Mouse (Mus musculus): ENCODE data around the gene Pbx3. TPM values are rescaled to one million over a fixed set of nuclear protein-coding genes. Genes with fewer than 3 reads are reported as not detected.
A peak's percentile ranks its signal among the peaks of the same experiment; 100 is the strongest.

Pbx3 gene
- polyA plus RNA-seq (2015; fragmentation: Nextera tagmentation; extraction: Ambion mirVana): 51.2 TPM in 2 replicates

- under 1% methylated on average over 66 of the region's 102 CpGs for WGBS
These were observed at the start of gene Pbx3 for GRCm38 (mm10) chr2:34372305-34373301. Pbx3 (minus strand) TSS chr2:34373142.

DNA sequence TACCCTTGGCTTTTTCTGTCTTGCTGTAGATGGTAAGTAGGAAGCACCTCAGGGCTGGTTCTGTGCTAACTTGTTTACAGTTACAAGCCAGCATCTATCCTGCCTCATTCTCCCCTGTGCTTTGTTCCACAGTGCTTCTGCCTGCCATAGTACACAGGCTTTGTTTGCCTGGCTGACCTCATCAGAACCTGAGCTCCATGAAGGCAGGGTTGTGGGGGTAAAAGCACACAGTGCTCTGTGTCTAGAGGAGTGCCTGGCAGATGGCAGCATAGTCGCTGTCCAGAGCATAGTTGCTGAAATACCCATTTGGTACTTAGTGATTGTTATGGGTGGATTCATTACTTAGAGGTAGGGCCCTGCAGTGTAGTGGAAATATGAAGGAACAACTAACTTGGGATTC lies 47.3 kb upstream of the Pbx3 start:
- Histone ChIP-seq H3K9ac (replicated peaks) (no peak overlapping the region), H3K27ac (replicated peaks) (no peak overlapping the region), H3K4me3 (no peak overlapping the region), H3K9me3 (no peaks in the 10 kb centered on the region), H3K27me3 (no peaks in the 10 kb centered on the region), H3K36me3 (no peaks in the 10 kb centered on the region), H3K4me1 (no peaks in the 10 kb centered on the region; the same call in 1 of the 2 replicates), H3K4me2 (replicated peaks) (no peak overlapping the region)
- 67% methylated on average over 1 of the region's 1 CpGs for WGBS
- ATAC-seq (replicated peaks): no peak

More at GRCm38 (mm10) chr2:34372305-34373301, at the start of gene Pbx3:
- Histone ChIP-seq H3K27ac (replicated peaks) (peak within 1 kb of the TSS; percentile 91), H3K4me3 (peak within 1 kb of the TSS; percentile 66), H3K4me1 (peaks cover 38% of the 10 kb centered on the region), H3K9ac (replicated peaks) (peak within 1 kb of the TSS; percentile 66), H3K4me2 (replicated peaks) (peak within 1 kb of the TSS; percentile 91), H3K27me3 (peaks cover 15% of the 10 kb centered on the region; the same call in 1 of the 2 replicates), H3K36me3 (no peaks in the 10 kb centered on the region), H3K9me3 (no peaks in the 10 kb centered on the region)
- peak; percentile 93 for ATAC-seq (replicated peaks)

DNA sequence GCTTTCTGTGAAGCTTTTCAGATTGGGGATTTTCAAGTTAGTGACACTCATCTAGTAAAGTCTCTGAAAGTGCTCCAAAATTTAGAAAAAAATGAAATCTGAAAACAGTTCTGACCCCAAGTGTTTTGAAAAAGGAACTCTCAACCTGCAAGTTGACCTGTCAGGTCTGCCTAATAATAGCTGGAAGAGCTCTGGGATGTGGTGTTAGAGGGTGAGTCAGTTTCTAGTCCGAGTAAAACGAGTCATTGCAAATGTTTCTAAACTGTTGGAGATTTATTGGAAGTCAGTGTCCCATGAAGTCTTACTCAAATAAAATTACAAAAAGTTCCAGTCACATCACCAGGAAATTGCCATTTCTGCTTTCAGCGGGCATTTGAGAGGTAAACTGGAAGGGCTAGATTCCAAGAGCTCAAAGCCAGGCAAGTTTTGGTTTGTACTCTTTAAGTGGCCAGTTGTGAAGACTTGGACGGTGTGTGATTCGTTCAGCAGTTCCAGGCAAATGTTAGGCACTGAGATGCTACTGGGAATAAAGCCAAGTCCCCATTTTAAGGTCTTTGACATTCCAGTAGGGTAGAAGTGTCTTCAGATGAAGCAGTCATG lies 36.9 kb upstream of the Pbx3 start:
- H3K9ac ChIP-seq (replicated peaks): no peak overlapping the region
- no peaks in the 10 kb centered on the region for H3K36me3 ChIP-seq
- no peak overlapping the region for H3K27ac ChIP-seq (replicated peaks)
- H3K4me3 ChIP-seq: no peak overlapping the region
- peaks cover 14% of the 10 kb centered on the region for H3K4me1 ChIP-seq
- H3K27me3 ChIP-seq: no peaks in the 10 kb centered on the region
- no peaks in the 10 kb centered on the region for H3K9me3 ChIP-seq
- no peak for ATAC-seq (replicated peaks)
- 78% methylated on average over 5 of the region's 5 CpGs for WGBS
- no peak overlapping the region for H3K4me2 ChIP-seq (replicated peaks)

- no peaks in the 10 kb centered on the region for H3K9me3 ChIP-seq
- 92% methylated on average over 10 of the region's 10 CpGs for WGBS
These were observed 35.4 kb upstream of the Pbx3 start for GRCm38 (mm10) chr2:34408341-34408740.

DNA sequence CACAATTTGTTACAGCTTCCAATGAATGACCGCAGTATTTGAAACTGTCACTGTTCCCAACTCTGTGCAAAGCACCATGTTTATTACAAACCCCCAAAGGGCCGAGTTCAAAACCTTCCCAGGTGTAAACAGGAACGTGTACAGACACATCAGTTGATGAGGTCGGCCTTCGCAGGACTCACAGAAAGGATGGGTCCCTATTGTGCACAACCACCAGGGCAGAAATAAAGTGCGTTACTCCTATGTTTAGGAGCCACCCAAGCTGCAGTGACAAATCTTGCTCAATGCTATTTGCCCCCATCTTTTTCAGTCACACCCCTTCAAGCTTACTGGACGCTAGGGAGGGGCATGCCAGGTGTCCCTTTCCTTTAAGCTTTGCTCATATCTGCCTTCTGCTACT lies 34.7 kb upstream of the Pbx3 start:
- Histone ChIP-seq H3K9me3 (no peaks in the 10 kb centered on the region), H3K4me1 (peaks cover 14% of the 10 kb centered on the region), H3K36me3 (no peaks in the 10 kb centered on the region), H3K27me3 (no peaks in the 10 kb centered on the region), H3K4me2 (replicated peaks) (peak overlapping the region; percentile 77), H3K4me3 (peak overlapping the region; percentile 88), H3K9ac (replicated peaks) (no peak overlapping the region), H3K27ac (replicated peaks) (no peak overlapping the region)
- WGBS: 25% methylated on average over 7 of the region's 7 CpGs
- ATAC-seq (replicated peaks): no peak

More at GRCm38 (mm10) chr2:34408341-34408740, 35.4 kb upstream of the Pbx3 start:
- Histone ChIP-seq H3K27me3 (no peaks in the 10 kb centered on the region), H3K9ac (replicated peaks) (no peak overlapping the region), H3K4me3 (no peak overlapping the region), H3K36me3 (no peaks in the 10 kb centered on the region), H3K4me1 (peaks cover 14% of the 10 kb centered on the region), H3K27ac (replicated peaks) (no peak overlapping the region), H3K4me2 (replicated peaks) (no peak overlapping the region)
- no peak for ATAC-seq (replicated peaks)

GRCm38 (mm10) chr2:34406601-34407464 lies 33.9 kb upstream of the Pbx3 start, which contains the start of gene Mapkap1:
Mapkap1 (plus strand) TSS chr2:34406771.
- WGBS: under 1% methylated on average over 68 of the region's 68 CpGs
- H3K9me3 ChIP-seq: no peaks in the 10 kb centered on the region
- peak; percentile 99 for ATAC-seq (replicated peaks)

GRCm38 (mm10) chr2:34399535-34399934 lies 26.6 kb upstream of the Pbx3 start:
- H3K27me3 ChIP-seq: no peaks in the 10 kb centered on the region
- WGBS: 38% methylated on average over 4 of the region's 4 CpGs
- no peak overlapping the region for H3K27ac ChIP-seq (replicated peaks)
- no peak overlapping the region for H3K4me2 ChIP-seq (replicated peaks)
- H3K4me1 ChIP-seq: no peaks in the 10 kb centered on the region
- no peaks in the 10 kb centered on the region for H3K9me3 ChIP-seq
- no peak for ATAC-seq (replicated peaks)
- H3K36me3 ChIP-seq: no peaks in the 10 kb centered on the region
- no peak overlapping the region for H3K4me3 ChIP-seq
- no peak overlapping the region for H3K9ac ChIP-seq (replicated peaks)

More at GRCm38 (mm10) chr2:34406601-34407464, 33.9 kb upstream of the Pbx3 start, which contains the start of gene Mapkap1:
- H3K9ac ChIP-seq (replicated peaks): peak within 1 kb of the TSS; percentile 82
- H3K4me1 ChIP-seq: peaks cover 14% of the 10 kb centered on the region
- H3K36me3 ChIP-seq: no peaks in the 10 kb centered on the region
- no peak within 1 kb of the TSS for H3K27ac ChIP-seq (replicated peaks)
- peak within 1 kb of the TSS; percentile 77 for H3K4me2 ChIP-seq (replicated peaks)
- no peaks in the 10 kb centered on the region for H3K27me3 ChIP-seq
- peak within 1 kb of the TSS; percentile 88 for H3K4me3 ChIP-seq

DNA sequence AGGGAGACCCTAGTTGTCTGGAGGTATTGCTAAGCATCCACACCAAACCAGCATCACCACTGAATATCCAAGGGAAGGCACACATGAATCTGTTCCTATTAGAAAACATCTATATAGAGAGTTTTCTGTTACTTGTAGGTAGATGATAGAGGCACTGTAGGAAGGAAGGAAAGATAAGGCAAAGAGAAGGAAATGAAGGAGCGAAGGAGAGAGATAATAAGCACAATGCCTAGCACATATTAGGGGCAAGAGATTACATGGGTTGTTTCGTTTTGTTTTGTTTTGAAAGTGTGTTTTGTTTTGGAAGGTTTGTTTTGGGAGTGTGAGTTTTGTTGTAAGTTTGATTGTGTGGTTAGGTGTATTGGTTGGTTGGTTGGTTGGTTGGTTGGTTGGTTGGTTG lies 6.0 kb upstream of the Pbx3 start:
- Histone ChIP-seq H3K27me3 (peaks cover 4% of the 10 kb centered on the region; the same call in 1 of the 2 replicates), H3K9ac (replicated peaks) (no peak overlapping the region), H3K27ac (replicated peaks) (no peak overlapping the region), H3K4me1 (peaks cover 4% of the 10 kb centered on the region), H3K4me3 (no peak overlapping the region), H3K4me2 (replicated peaks) (no peak overlapping the region), H3K36me3 (no peaks in the 10 kb centered on the region), H3K9me3 (no peaks in the 10 kb centered on the region)
- ATAC-seq (replicated peaks): no peak
- 95% methylated on average over 2 of the region's 2 CpGs for WGBS

- WGBS: 58% methylated on average over 2 of the region's 2 CpGs
- no peaks in the 10 kb centered on the region for H3K9me3 ChIP-seq
- H3K4me3 ChIP-seq: no peak overlapping the region
- H3K36me3 ChIP-seq: no peaks in the 10 kb centered on the region
- no peak overlapping the region for H3K9ac ChIP-seq (replicated peaks)
- no peak overlapping the region for H3K27ac ChIP-seq (replicated peaks)
- peaks cover 9% of the 10 kb centered on the region; the same call in 1 of the 2 replicates for H3K27me3 ChIP-seq
- H3K4me1 ChIP-seq: peaks cover 31% of the 10 kb centered on the region
- no peak for ATAC-seq (replicated peaks)
- H3K4me2 ChIP-seq (replicated peaks): no peak overlapping the region
These were observed 1.4 kb upstream of the Pbx3 start for GRCm38 (mm10) chr2:34374349-34374748.

GRCm38 (mm10) chr2:34373886-34374285 lies 944 bp upstream of the Pbx3 start:
- Histone ChIP-seq H3K9ac (replicated peaks) (no peak overlapping the region), H3K4me3 (no peak overlapping the region), H3K36me3 (no peaks in the 10 kb centered on the region), H3K4me1 (peaks cover 31% of the 10 kb centered on the region), H3K27ac (replicated peaks) (no peak overlapping the region), H3K27me3 (peaks cover 12% of the 10 kb centered on the region; the same call in 1 of the 2 replicates), H3K4me2 (replicated peaks) (no peak overlapping the region), H3K9me3 (no peaks in the 10 kb centered on the region)
- WGBS: 34% methylated on average over 3 of the region's 3 CpGs
- ATAC-seq (replicated peaks): no peak
